ENCODE assay signal across 15 mouse cellular contexts in the genomic region with DNA sequence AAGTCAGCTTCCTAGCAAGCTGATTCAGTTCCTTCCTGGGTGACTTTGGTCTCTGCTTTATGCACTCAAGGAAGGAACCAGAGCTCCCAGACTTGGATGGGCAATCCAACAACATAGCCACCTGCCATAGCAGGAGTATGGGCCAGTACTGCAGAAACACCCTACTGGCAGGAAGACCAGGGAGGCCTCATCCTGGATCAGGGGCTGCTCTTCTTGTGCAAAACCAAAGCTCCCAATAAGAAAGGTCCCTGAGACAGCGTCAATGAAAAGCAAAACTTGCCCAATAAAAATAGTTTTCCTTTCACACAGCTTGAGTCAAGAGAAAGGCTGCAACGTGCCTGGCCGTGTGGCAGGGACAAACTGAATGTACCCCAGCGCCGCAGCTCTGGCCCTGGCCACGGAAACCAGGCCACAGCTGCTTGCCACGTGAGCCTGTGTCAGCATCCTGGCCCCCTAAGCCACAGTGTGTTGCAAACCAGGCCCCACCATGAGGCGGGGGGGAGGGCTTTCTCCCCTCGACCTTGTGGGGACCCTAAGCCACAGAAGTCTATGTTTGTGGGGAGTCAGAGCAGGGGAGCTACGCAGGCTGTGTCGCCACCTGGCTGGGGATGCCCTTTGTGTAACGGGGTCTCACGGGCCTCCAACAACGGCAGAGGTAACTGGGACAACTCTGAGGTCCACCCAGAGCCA. TPM values are rescaled to one million over a fixed set of nuclear protein-coding genes. Genes with fewer than 3 reads are reported as not detected.
DNase-seq lines count a peak whose midpoint lies in the region; ATAC-seq and TF ChIP-seq lines count a peak whose summit lies in the region.
"Had no signal": no experiment of that assay in that cellular context is flagged by ENCODE, and none has a peak within 500 bp of the region (broad histone marks: within the 10 kb centered on the region; RNA-seq: fewer than 3 reads in every experiment).

No protein-coding gene starts in this region.

- no peak for TF ChIP-seq CTCF in E14TG2a.4 (conservative IDR thresholded peaks at IDR 0.05; ENCODE audit: low read length)

- peak overlapping the region; percentile 49; the same call in 1 of the 2 replicates for H3K4me3 ChIP-seq in E14TG2a.4 (replicated peaks; ENCODE audit: low read length)
- no peak overlapping the region for H3K4me3 ChIP-seq in forebrain, embryonic 12.5 days (replicated peaks)
- H3K4me3 ChIP-seq in limb, embryonic 15.5 days, result no peak overlapping the region
- H3K4me3 ChIP-seq: liver, embryonic 15.5 days had no signal

- no peaks in the 10 kb centered on the region for H3K9me3 ChIP-seq in E14TG2a.4 (ENCODE audit: low read length)
- no peaks in the 10 kb centered on the region for H3K9me3 ChIP-seq in forebrain, embryonic 12.5 days
- H3K9me3 ChIP-seq in limb, embryonic 15.5 days, result no peaks in the 10 kb centered on the region
- H3K9me3 ChIP-seq: liver, embryonic 15.5 days had no signal

- H3K4me2 ChIP-seq in forebrain, embryonic 12.5 days, result no peak overlapping the region
- 0 out of 2 replicates have a peak overlapping the region, but pooled peaks have one; percentile 10 for H3K4me2 ChIP-seq in limb, embryonic 15.5 days
- H3K4me2 ChIP-seq: liver, embryonic 15.5 days had no signal

- DNase-seq in CD4-positive helper T cell, adult 2 months (ENCODE audit: low read depth, low spot score), result peak; percentile 68
- no peak for DNase-seq in embryo, embryonic 11 days
- DNase-seq in left cerebral cortex, postnatal 25 days (ENCODE audit: low spot score in 2 of 2), result no peak
- DNase-seq: adrenal gland, postnatal 25 days; heart, postnatal 10 days; kidney, postnatal 4 days; lung, postnatal 36 days had no signal

- intact Hi-C loops in left cerebral cortex, postnatal 25 days (cut with DNase I), result no loop called here

- H3K9ac ChIP-seq in forebrain, embryonic 12.5 days, result no peak overlapping the region
- no peak overlapping the region for H3K9ac ChIP-seq in limb, embryonic 15.5 days
- H3K9ac ChIP-seq: liver, embryonic 15.5 days had no signal

- H3K4me1 ChIP-seq in E14TG2a.4 (replicated peaks; ENCODE audit: low read depth, low read length), result peaks cover 43% of the 10 kb centered on the region
- peaks cover 93% of the 10 kb centered on the region for H3K4me1 ChIP-seq in forebrain, embryonic 12.5 days
- H3K4me1 ChIP-seq in limb, embryonic 15.5 days, result peaks cover 83% of the 10 kb centered on the region
- H3K4me1 ChIP-seq: liver, embryonic 15.5 days had no signal

- peaks cover 56% of the 10 kb centered on the region for H3K27me3 ChIP-seq in E14TG2a.4 (ENCODE audit: insufficient read depth, low read length)
- no peaks in the 10 kb centered on the region for H3K27me3 ChIP-seq in forebrain, embryonic 12.5 days
- no peaks in the 10 kb centered on the region for H3K27me3 ChIP-seq in limb, embryonic 15.5 days
- H3K27me3 ChIP-seq: liver, embryonic 15.5 days had no signal

- WGBS in forebrain, embryonic 12.5 days, result 77% methylated on average over 14 of the region's 14 CpGs
- 30% methylated on average over 14 of the region's 14 CpGs for WGBS in limb, embryonic 15.5 days

- no peaks in the 10 kb centered on the region for H3K36me3 ChIP-seq in E14TG2a.4 (ENCODE audit: insufficient read depth, low read length)
- H3K36me3 ChIP-seq in forebrain, embryonic 12.5 days (replicated peaks), result no peaks in the 10 kb centered on the region
- H3K36me3 ChIP-seq in limb, embryonic 15.5 days, result no peaks in the 10 kb centered on the region
- H3K36me3 ChIP-seq: liver, embryonic 15.5 days had no signal

- peak overlapping the region; percentile 21; the same call in 1 of the 2 replicates for H3K27ac ChIP-seq in forebrain, embryonic 12.5 days
- peak overlapping the region; percentile 67 for H3K27ac ChIP-seq in limb, embryonic 15.5 days
- H3K27ac ChIP-seq: liver, embryonic 15.5 days had no signal

- ATAC-seq in forebrain, embryonic 12.5 days (ENCODE audit: low FRiP score), result no peak
- ATAC-seq in limb, embryonic 15.5 days (ENCODE audit: insufficient number of reproducible peaks, low FRiP score, low TSS enrichment, low read depth), result no peak
- no peak for ATAC-seq in monocyte, adult 5-6 weeks (replicated peaks; ENCODE audit: insufficient number of reproducible peaks, low FRiP score, low TSS enrichment, poor library complexity, severe bottlenecking)
- ATAC-seq: intestine, postnatal 0 days; midbrain, embryonic 16.5 days had no signal

RNA-seq across cellular contexts. Expression of a gene that starts 38.9 kb away (rescaled TPM):
- 46.0 and 54.4 TPM in 2 replicates for polyA plus RNA-seq in forebrain, embryonic 12.5 days (2016; fragmentation: Nextera tagmentation; extraction: Ambion mirVana)
- polyA plus RNA-seq in limb, embryonic 15.5 days (2015; fragmentation: Nextera tagmentation; extraction: Ambion mirVana), result 14.3 and 19.9 TPM in 2 replicates
- 0.76 to 1.8 TPM (median 0.85 TPM) in 3 replicates for total RNA-seq in monocyte, adult 5-6 weeks (2017)
- 10 to 100 TPM; 54.4 to 71.5 TPM for total RNA-seq in left cerebral cortex, postnatal 25 days (2021)
- total RNA-seq: granulocyte monocyte progenitor cell, adult 5-6 weeks had no signal

Comparison
In these comparisons a context has a peak if more than half of its experiments do, and no peak if none do; other contexts are left out.
1. RNA of a gene that starts 38.9 kb away (total RNA-seq): 54.4 to 71.5 TPM in left cerebral cortex, postnatal 25 days; 0.76 to 1.8 TPM in monocyte, adult 5-6 weeks; every median in the first group is over 10 times any median in the second.